Mouse (Mus musculus) brain, embryonic 14.5 days (tissue): ENCODE results near the gene Lrrc26.

Source experiments
- CTCF ChIP-seq: fragments of 200-500 bp; IDR thresholded peaks from 2 replicates; pipeline ENCODE4 v1.5.1; 2012; ENCODE audit warnings: inconsistent platforms, mild to moderate bottlenecking, moderate library complexity, borderline replicate concordance; ENCODE audit not compliant: insufficient read depth, insufficient read length; ENCODE audit errors: extremely low read depth
- POLR2A ChIP-seq: fragments of 200-500 bp; IDR thresholded peaks from 2 replicates; pipeline ENCODE4 v1.6.1; 2012; ENCODE audit warnings: mild to moderate bottlenecking, inconsistent platforms, borderline replicate concordance; ENCODE audit not compliant: poor library complexity, insufficient read depth, insufficient read length, severe bottlenecking; ENCODE audit errors: extremely low read depth

DNA sequence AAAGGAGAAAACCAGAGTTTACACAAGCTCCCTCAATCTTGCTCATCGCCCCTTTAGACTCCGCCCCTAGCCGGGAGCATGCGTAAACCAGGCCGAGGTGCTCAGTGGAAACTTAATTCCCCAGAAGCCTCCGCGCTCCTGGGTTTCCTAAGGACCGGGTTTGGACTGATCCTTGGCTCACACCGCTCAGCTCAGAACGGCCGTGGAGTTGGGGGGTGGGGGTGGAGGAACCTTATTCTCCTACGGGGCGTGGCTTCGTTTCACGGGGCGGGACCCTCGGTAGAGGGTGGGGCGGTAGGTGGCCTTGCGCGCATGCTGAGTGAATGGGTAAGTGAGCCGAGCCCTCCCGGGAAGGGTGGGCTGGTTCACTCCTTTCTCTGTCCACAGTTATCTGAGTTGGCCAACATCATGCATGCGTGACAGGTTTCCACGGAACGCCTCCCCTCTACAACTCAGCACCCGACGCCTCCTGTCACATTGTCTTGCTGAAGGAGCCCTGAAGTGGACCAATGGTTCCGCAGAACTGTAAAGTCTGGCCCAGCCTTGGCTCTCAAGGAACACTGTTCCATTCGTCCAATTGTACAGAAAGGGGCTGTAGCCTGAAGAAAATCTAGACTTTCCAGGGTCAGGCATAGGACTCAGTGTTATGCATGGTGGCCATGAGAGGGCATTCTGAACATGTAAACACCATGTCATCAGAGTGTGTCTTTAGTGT, 48.8 kb upstream of the Lrrc26 start:
- no peak for TF ChIP-seq CTCF
- 0 out of 2 replicates have a peak, but pooled peaks have one; percentile 8 for TF ChIP-seq POLR2A
